Mouse (Mus musculus) C2C12 (cell line): ENCODE results near the gene Il4i1. TPM values are rescaled to one million over a fixed set of nuclear protein-coding genes. Genes with fewer than 3 reads are reported as not detected.

Experiments
- H3K27me3 ChIP-seq: one replicate; pipeline ENCODE4 v1.6.1; 2011; ENCODE audit not compliant: control insufficient read depth, insufficient read depth, insufficient read length
- H3K36me3 ChIP-seq: one replicate; pipeline ENCODE4 v1.6.1; 2011; ENCODE audit not compliant: control insufficient read depth, insufficient read depth
- H3K4me3 ChIP-seq: one replicate; pipeline ENCODE4 v1.5.1; 2011; ENCODE audit warnings: mild to moderate bottlenecking, control low read depth; ENCODE audit not compliant: poor library complexity, insufficient read depth, severe bottlenecking
- H3K79me2 ChIP-seq: one replicate; pipeline ENCODE4 v1.6.1; 2011; ENCODE audit not compliant: control insufficient read depth, insufficient read depth
- H3K79me3 ChIP-seq: one replicate; pipeline ENCODE4 v1.6.1; 2011; ENCODE audit warnings: low read depth, control low read depth
- H3ac ChIP-seq: one replicate; pipeline ENCODE3; 2011; ENCODE audit warnings: low read depth; ENCODE audit not compliant: control insufficient read depth, insufficient read length
- CEBPB ChIP-seq: IDR thresholded peaks from one replicate; pipeline ENCODE4 v1.6.1; 2011; ENCODE audit warnings: low read depth, mild to moderate bottlenecking, control low read depth, moderate library complexity
- CTCF ChIP-seq: IDR thresholded peaks from one replicate; pipeline ENCODE4 v1.5.1; 2011; ENCODE audit not compliant: control insufficient read depth, insufficient read depth, insufficient read length
- FOSL1 ChIP-seq: IDR thresholded peaks from one replicate; pipeline ENCODE4 v1.8.0; 2011; ENCODE audit warnings: mild to moderate bottlenecking, low read length; ENCODE audit not compliant: poor library complexity, insufficient read depth, severe bottlenecking
- MAX ChIP-seq: IDR thresholded peaks from one replicate; pipeline ENCODE4 v1.6.1; 2011; ENCODE audit warnings: mild to moderate bottlenecking, control low read depth
- MYOD1 ChIP-seq: IDR thresholded peaks from one replicate; pipeline ENCODE4 v1.6.1; 2011; ENCODE audit warnings: low read depth; ENCODE audit not compliant: control insufficient read depth, insufficient read length
- MYOG ChIP-seq: IDR thresholded peaks from one replicate; pipeline ENCODE4 v1.6.1; 2011; ENCODE audit not compliant: control insufficient read depth, insufficient read length; ENCODE audit errors: extremely low read depth
- USF1 ChIP-seq: IDR thresholded peaks from one replicate; pipeline ENCODE4 v1.6.1; 2011; ENCODE audit warnings: low read depth, mild to moderate bottlenecking, control low read depth, moderate library complexity
- long read RNA-seq, 2 experiments: library from polyadenylated mRNA; unstranded; transcript quantifications; one replicate each; pipeline ENCODE4 v2.0.0; 2019 to 2020
- polyA plus RNA-seq: library from polyadenylated mRNA; unstranded; fragments of >200 nt; fragmentation: generic; extraction: Trizol; gene quantifications from one replicate; pipeline ENCODE4 v1.2.1, GENCODE M21; 2012; ENCODE audit warnings: missing spikeins

Il4i1 gene
- polyA plus RNA-seq, result 0.63 TPM
- long read RNA-seq, experiment 1, result 0 reads
- long read RNA-seq, experiment 2, partial matches to known transcripts, result 0 of 4 reads
- long read RNA-seq, experiment 2, other reads (novel, unspliced or antisense), result 2 of 4 reads

GRCm38 (mm10) chr7:44815721-44816469 is at the start of gene Il4i1, which contains the start of gene Nup62:
Gene Il4i1, plus strand, starts transcription at chr7:44816387.
Gene Nup62, plus strand, starts transcription at chr7:44816088.
- peak within 1 kb of the TSS; percentile 88 for H3ac ChIP-seq
- TF ChIP-seq MAX, result peak; percentile 81
- TF ChIP-seq CEBPB, result no peak
- peak within 1 kb of the TSS; percentile 65 for H3K4me3 ChIP-seq
- peaks cover 47% of the 10 kb centered on the region for H3K79me3 ChIP-seq
- peaks cover 64% of the 10 kb centered on the region for H3K79me2 ChIP-seq
- H3K36me3 ChIP-seq, result peaks cover 51% of the 10 kb centered on the region
- H3K27me3 ChIP-seq, result no peaks in the 10 kb centered on the region

- H3K79me2 ChIP-seq, result no peaks in the 10 kb centered on the region
- no peaks in the 10 kb centered on the region for H3K79me3 ChIP-seq
- no peak overlapping the region for H3K4me3 ChIP-seq
- H3ac ChIP-seq, result no peak overlapping the region
- TF ChIP-seq MYOG, result no peak
- no peak for TF ChIP-seq USF1
- TF ChIP-seq CTCF, result no peak
- TF ChIP-seq FOSL1, result no peak
- TF ChIP-seq CEBPB, result no peak
- TF ChIP-seq MAX, result no peak
- TF ChIP-seq MYOD1, result no peak
- no peaks in the 10 kb centered on the region for H3K27me3 ChIP-seq
- H3K36me3 ChIP-seq, result peaks cover 5% of the 10 kb centered on the region
Measured at GRCm38 (mm10) chr7:44768129-44768528, 48.1 kb upstream of the Il4i1 start.

GRCm38 (mm10) chr7:44770046-44770578 is 46.1 kb upstream of the Il4i1 start:
- Histone ChIP-seq H3K79me2 (no peaks in the 10 kb centered on the region), H3K4me3 (no peak overlapping the region), H3K27me3 (no peaks in the 10 kb centered on the region), H3ac (no peak overlapping the region), H3K79me3 (no peaks in the 10 kb centered on the region), H3K36me3 (peaks cover 9% of the 10 kb centered on the region)
- no peak for TF ChIP-seq FOSL1
- no peak for TF ChIP-seq CEBPB
- no peak for TF ChIP-seq USF1
- TF ChIP-seq MAX, result peak; percentile 95
- no peak for TF ChIP-seq MYOG
- TF ChIP-seq CTCF, result no peak

GRCm38 (mm10) chr7:44772591-44773204 is 43.5 kb upstream of the Il4i1 start:
- no peaks in the 10 kb centered on the region for H3K79me3 ChIP-seq
- no peaks in the 10 kb centered on the region for H3K79me2 ChIP-seq
- no peak overlapping the region for H3ac ChIP-seq
- H3K27me3 ChIP-seq, result no peaks in the 10 kb centered on the region
- peaks cover 9% of the 10 kb centered on the region for H3K36me3 ChIP-seq
- TF ChIP-seq USF1, result no peak
- no peak for TF ChIP-seq MAX
- no peak for TF ChIP-seq CEBPB
- TF ChIP-seq MYOD1, result no peak
- no peak for TF ChIP-seq MYOG
- no peak for TF ChIP-seq FOSL1
- TF ChIP-seq CTCF, result no peak
- no peak overlapping the region for H3K4me3 ChIP-seq

GRCm38 (mm10) chr7:44776849-44777498 is 39.2 kb upstream of the Il4i1 start:
- Histone ChIP-seq H3K36me3 (peaks cover 4% of the 10 kb centered on the region), H3K79me3 (no peaks in the 10 kb centered on the region), H3K79me2 (no peaks in the 10 kb centered on the region), H3K4me3 (no peak overlapping the region), H3K27me3 (no peaks in the 10 kb centered on the region), H3ac (no peak overlapping the region)
- TF ChIP-seq MYOG (no peak), FOSL1 (peak; percentile 25), MYOD1 (peak; percentile 16)
